17 mouse cellular contexts compared by ENCODE assay signal in genomic region chr7:4953815-4954445, GRCm38 (mm10). TPM values are rescaled to one million over a fixed set of nuclear protein-coding genes. Genes with fewer than 3 reads are reported as not detected.
DNase-seq lines count a peak whose midpoint lies in the region; ATAC-seq and TF ChIP-seq lines count a peak whose summit lies in the region.
"Had no signal": no experiment of that assay in that cellular context is flagged by ENCODE, and none has a peak within 500 bp of the region (broad histone marks: within the 10 kb centered on the region; RNA-seq: fewer than 3 reads in every experiment).

No protein-coding gene starts in this region.

- H3K27ac ChIP-seq in forebrain, postnatal 0 days (ENCODE audit: low read depth, low read length): no peak overlapping the region
- H3K27ac ChIP-seq in forebrain, embryonic 16.5 days (ENCODE audit: low read length): no peak overlapping the region
- H3K27ac ChIP-seq in midbrain, embryonic 13.5 days: no peak overlapping the region
- no peak overlapping the region for H3K27ac ChIP-seq in midbrain, embryonic 10.5 days (replicated peaks)
- H3K27ac ChIP-seq in heart, embryonic 12.5 days (ENCODE audit: poor library complexity, severe bottlenecking): peak overlapping the region; percentile 59

- H3K9me3 ChIP-seq in forebrain, postnatal 0 days (ENCODE audit: low read length): no peaks in the 10 kb centered on the region
- no peaks in the 10 kb centered on the region for H3K9me3 ChIP-seq in forebrain, embryonic 16.5 days (ENCODE audit: control insufficient read depth, low read length)
- no peaks in the 10 kb centered on the region for H3K9me3 ChIP-seq in midbrain, embryonic 13.5 days
- no peaks in the 10 kb centered on the region for H3K9me3 ChIP-seq in midbrain, embryonic 10.5 days (replicated peaks)
- H3K9me3 ChIP-seq in heart, embryonic 12.5 days (replicated peaks): no peaks in the 10 kb centered on the region

- 0 out of 2 replicates have a peak, but pooled peaks have one; percentile 20 for ATAC-seq in forebrain, postnatal 0 days
- no peak for ATAC-seq in forebrain, embryonic 16.5 days
- ATAC-seq in midbrain, embryonic 13.5 days: no peak
- peak; percentile 65 for ATAC-seq in heart, embryonic 12.5 days (ENCODE audit: insufficient number of reproducible peaks, low FRiP score)
- ATAC-seq: Patski had no signal

- no peaks in the 10 kb centered on the region for H3K36me3 ChIP-seq in forebrain, postnatal 0 days (ENCODE audit: insufficient read depth)
- no peaks in the 10 kb centered on the region for H3K36me3 ChIP-seq in forebrain, embryonic 16.5 days (ENCODE audit: control insufficient read depth, insufficient read depth)
- H3K36me3 ChIP-seq in midbrain, embryonic 13.5 days: no peaks in the 10 kb centered on the region
- no peaks in the 10 kb centered on the region for H3K36me3 ChIP-seq in midbrain, embryonic 10.5 days
- H3K36me3 ChIP-seq in heart, embryonic 12.5 days: no peaks in the 10 kb centered on the region

- H3K4me2 ChIP-seq in forebrain, postnatal 0 days (ENCODE audit: low read depth): no peak overlapping the region
- no peak overlapping the region for H3K4me2 ChIP-seq in forebrain, embryonic 16.5 days (ENCODE audit: low read length)
- no peak overlapping the region for H3K4me2 ChIP-seq in midbrain, embryonic 13.5 days (replicated peaks)
- H3K4me2 ChIP-seq in heart, embryonic 12.5 days: 0 out of 2 replicates have a peak overlapping the region, but pooled peaks have one; percentile 2
- H3K4me2 ChIP-seq: liver, embryonic 11.5 days had no signal

- no peaks in the 10 kb centered on the region for H3K27me3 ChIP-seq in forebrain, postnatal 0 days (ENCODE audit: insufficient read depth, low read length)
- H3K27me3 ChIP-seq in forebrain, embryonic 16.5 days (replicated peaks; ENCODE audit: control insufficient read depth, insufficient read depth, low read length): no peaks in the 10 kb centered on the region
- H3K27me3 ChIP-seq in midbrain, embryonic 13.5 days: no peaks in the 10 kb centered on the region
- H3K27me3 ChIP-seq in midbrain, embryonic 10.5 days (ENCODE audit: low read depth, poor library complexity, severe bottlenecking): no peaks in the 10 kb centered on the region
- no peaks in the 10 kb centered on the region for H3K27me3 ChIP-seq in heart, embryonic 12.5 days (replicated peaks)
- H3K27me3 ChIP-seq: Patski had no signal

- TF ChIP-seq CTCF in forebrain, postnatal 0 days (IDR thresholded peaks at IDR 0.05; ENCODE audit: low read depth): no peak

- no peaks in the 10 kb centered on the region for H3K4me1 ChIP-seq in forebrain, postnatal 0 days (ENCODE audit: insufficient read depth)
- no peaks in the 10 kb centered on the region for H3K4me1 ChIP-seq in forebrain, embryonic 16.5 days (replicated peaks; ENCODE audit: control insufficient read depth, insufficient read depth, low read length)
- 0 out of 2 replicates have a peak, but pooled peaks cover 6% of the 10 kb centered on the region for H3K4me1 ChIP-seq in midbrain, embryonic 13.5 days (replicated peaks)
- H3K4me1 ChIP-seq in midbrain, embryonic 10.5 days: no peaks in the 10 kb centered on the region
- H3K4me1 ChIP-seq in heart, embryonic 12.5 days (replicated peaks): peaks cover 22% of the 10 kb centered on the region

- no peak overlapping the region for H3K4me3 ChIP-seq in forebrain, postnatal 0 days (ENCODE audit: low read depth, low read length)
- H3K4me3 ChIP-seq in forebrain, embryonic 16.5 days (replicated peaks; ENCODE audit: low read length): no peak overlapping the region
- no peak overlapping the region for H3K4me3 ChIP-seq in midbrain, embryonic 13.5 days (replicated peaks)
- H3K4me3 ChIP-seq in midbrain, embryonic 10.5 days: no peak overlapping the region
- no peak overlapping the region for H3K4me3 ChIP-seq in heart, embryonic 12.5 days
- H3K4me3 ChIP-seq: erythroblast, embryonic 14.5 days had no signal

- H3K9ac ChIP-seq in forebrain, postnatal 0 days: no peak overlapping the region
- H3K9ac ChIP-seq in forebrain, embryonic 16.5 days (replicated peaks; ENCODE audit: low read depth, low read length): no peak overlapping the region
- peak overlapping the region; percentile 36; the same call in 1 of the 2 replicates for H3K9ac ChIP-seq in midbrain, embryonic 13.5 days (replicated peaks)
- no peak overlapping the region; the same call in 1 of the 2 replicates for H3K9ac ChIP-seq in heart, embryonic 12.5 days

- 30% methylated on average over 10 of the region's 10 CpGs for WGBS in forebrain, postnatal 0 days
- WGBS in forebrain, embryonic 16.5 days: 30% methylated on average over 10 of the region's 10 CpGs
- WGBS in midbrain, embryonic 13.5 days: 33% methylated on average over 10 of the region's 10 CpGs
- WGBS in midbrain, embryonic 10.5 days: 32% methylated on average over 10 of the region's 10 CpGs
- WGBS in heart, embryonic 12.5 days: 12% methylated on average over 10 of the region's 10 CpGs

- no peak for DNase-seq in forebrain, postnatal 0 days
- DNase-seq in midbrain, embryonic 10.5 days (ENCODE audit: low spot score): no peak
- peak; percentile 79 for DNase-seq in lung, postnatal 10 days
- no peak for DNase-seq in cerebellum, adult 9-11 months
- no peak for DNase-seq in yolk sac, embryonic 10.5 days (ENCODE audit: low spot score)
- DNase-seq: cerebellum, adult 2 months; kidney, adult 9 months; spleen, adult 18-20 months; thymus, postnatal 14 days had no signal

RNA-seq across cellular contexts. Expression of gene Sbk2, which starts 10.3 kb away (rescaled TPM):
- total RNA-seq in forebrain, postnatal 0 days (2014; rRNA removed): not detected in 2 replicates
- not detected in 2 replicates for polyA plus RNA-seq in forebrain, postnatal 0 days (2015; fragmentation: Nextera tagmentation; extraction: Ambion mirVana)
- not detected in 2 replicates for polyA plus RNA-seq in forebrain, embryonic 16.5 days (2015; fragmentation: Nextera tagmentation; extraction: Ambion mirVana)
- 0.12 and 0.13 TPM in 2 replicates for polyA plus RNA-seq in midbrain, embryonic 13.5 days (2015; fragmentation: Nextera tagmentation; extraction: Ambion mirVana)
- polyA plus RNA-seq in midbrain, embryonic 10.5 days (2016; fragmentation: Nextera tagmentation; extraction: Ambion mirVana): 0.05 and 0.26 TPM in 2 replicates
- 2.1 and 2.6 TPM in 2 replicates for polyA plus RNA-seq in heart, embryonic 12.5 days (2016; fragmentation: Nextera tagmentation; extraction: Ambion mirVana)
- total RNA-seq: megakaryocyte, adult 5-6 weeks had no signal
- polyA plus RNA-seq: erythroblast, embryonic 14.5 days had no signal

RNA-seq across cellular contexts. Expression of gene Sbk3, which starts 17.0 kb away (rescaled TPM):
- 0.23 and 0.76 TPM in 2 replicates for total RNA-seq in forebrain, postnatal 0 days (2014; rRNA removed)
- polyA plus RNA-seq in forebrain, postnatal 0 days (2015; fragmentation: Nextera tagmentation; extraction: Ambion mirVana): 0.39 and 0.76 TPM in 2 replicates
- 0.84 and 0.91 TPM in 2 replicates for polyA plus RNA-seq in forebrain, embryonic 16.5 days (2015; fragmentation: Nextera tagmentation; extraction: Ambion mirVana)
- 0.10 and 0.13 TPM in 2 replicates for polyA plus RNA-seq in midbrain, embryonic 13.5 days (2015; fragmentation: Nextera tagmentation; extraction: Ambion mirVana)
- not detected in 2 replicates for polyA plus RNA-seq in midbrain, embryonic 10.5 days (2016; fragmentation: Nextera tagmentation; extraction: Ambion mirVana)
- polyA plus RNA-seq in heart, embryonic 12.5 days (2016; fragmentation: Nextera tagmentation; extraction: Ambion mirVana): 0.08 and 0.17 TPM in 2 replicates
- total RNA-seq: megakaryocyte, adult 5-6 weeks had no signal
- polyA plus RNA-seq: erythroblast, embryonic 14.5 days; liver, embryonic 11.5 days; stomach, embryonic 16.5 days had no signal

RNA-seq across cellular contexts. Expression of gene Ssc5d, which starts 28.3 kb away (rescaled TPM):
- total RNA-seq in forebrain, postnatal 0 days (2014; rRNA removed): 0.54 and 1.7 TPM in 2 replicates
- polyA plus RNA-seq in forebrain, postnatal 0 days (2015; fragmentation: Nextera tagmentation; extraction: Ambion mirVana): 0.51 and 0.63 TPM in 2 replicates
- polyA plus RNA-seq in forebrain, embryonic 16.5 days (2015; fragmentation: Nextera tagmentation; extraction: Ambion mirVana): 0.34 and 0.39 TPM in 2 replicates
- polyA plus RNA-seq in midbrain, embryonic 13.5 days (2015; fragmentation: Nextera tagmentation; extraction: Ambion mirVana): 0.88 and 0.98 TPM in 2 replicates
- 1.6 and 1.9 TPM in 2 replicates for polyA plus RNA-seq in midbrain, embryonic 10.5 days (2016; fragmentation: Nextera tagmentation; extraction: Ambion mirVana)
- polyA plus RNA-seq in heart, embryonic 12.5 days (2016; fragmentation: Nextera tagmentation; extraction: Ambion mirVana): 1.5 and 1.7 TPM in 2 replicates
- total RNA-seq: megakaryocyte, adult 5-6 weeks had no signal
- polyA plus RNA-seq: erythroblast, embryonic 14.5 days had no signal

RNA-seq across cellular contexts. Expression of gene Nat14, which starts 32.1 kb away (rescaled TPM):
- 45.5 and 69.9 TPM in 2 replicates for total RNA-seq in forebrain, postnatal 0 days (2014; rRNA removed)
- 20.5 and 54.3 TPM in 2 replicates for polyA plus RNA-seq in forebrain, postnatal 0 days (2015; fragmentation: Nextera tagmentation; extraction: Ambion mirVana)
- 32.0 and 38.3 TPM in 2 replicates for polyA plus RNA-seq in forebrain, embryonic 16.5 days (2015; fragmentation: Nextera tagmentation; extraction: Ambion mirVana)
- 29.5 and 31.1 TPM in 2 replicates for polyA plus RNA-seq in midbrain, embryonic 13.5 days (2015; fragmentation: Nextera tagmentation; extraction: Ambion mirVana)
- 10.4 and 11.6 TPM in 2 replicates for polyA plus RNA-seq in midbrain, embryonic 10.5 days (2016; fragmentation: Nextera tagmentation; extraction: Ambion mirVana)
- 4.6 and 5.5 TPM in 2 replicates for polyA plus RNA-seq in heart, embryonic 12.5 days (2016; fragmentation: Nextera tagmentation; extraction: Ambion mirVana)

RNA-seq across cellular contexts. Expression of gene Zfp628, which starts 38.9 kb away (rescaled TPM):
- 5.4 and 9.2 TPM in 2 replicates for total RNA-seq in forebrain, postnatal 0 days (2014; rRNA removed)
- 5.8 and 6.0 TPM in 2 replicates for polyA plus RNA-seq in forebrain, postnatal 0 days (2015; fragmentation: Nextera tagmentation; extraction: Ambion mirVana)
- 3.4 and 3.9 TPM in 2 replicates for polyA plus RNA-seq in forebrain, embryonic 16.5 days (2015; fragmentation: Nextera tagmentation; extraction: Ambion mirVana)
- polyA plus RNA-seq in midbrain, embryonic 13.5 days (2015; fragmentation: Nextera tagmentation; extraction: Ambion mirVana): 4.3 and 4.4 TPM in 2 replicates
- polyA plus RNA-seq in midbrain, embryonic 10.5 days (2016; fragmentation: Nextera tagmentation; extraction: Ambion mirVana): 4.3 and 4.7 TPM in 2 replicates
- polyA plus RNA-seq in heart, embryonic 12.5 days (2016; fragmentation: Nextera tagmentation; extraction: Ambion mirVana): 2.6 and 2.9 TPM in 2 replicates

Comparison
In these comparisons a context has a peak if more than half of its experiments do, and no peak if none do; other contexts are left out.
1. ATAC-seq: peak in forebrain, postnatal 0 days (single experiment) and heart, embryonic 12.5 days (single experiment); none in forebrain, embryonic 16.5 days (single experiment) and midbrain, embryonic 13.5 days (single experiment).